Mouse (Mus musculus): Measurements from ENCODE around the gene Large1. TPM values are rescaled to one million over a fixed set of nuclear protein-coding genes. Genes with fewer than 3 reads are reported as not detected.

Gene Large1
- polyA plus RNA-seq, 1 experiment, result 10.8 TPM

GRCm38 (mm10) chr8:72801583-72801982, 551.8 kb downstream of the Large1 start:
- DNase-seq, result no peak
- TF ChIP-seq CTCF (IDR thresholded peaks at IDR 0.05; ENCODE audit: insufficient read depth, low read length), result no peak
- no peak for TF ChIP-seq POLR2A (IDR thresholded peaks at IDR 0.05; ENCODE audit: borderline replicate concordance, extremely low read depth, low read depth, low read length)
- H3K4me1 ChIP-seq (ENCODE audit: control insufficient read depth, insufficient read depth, low read length), result no peaks in the 10 kb centered on the region
- 77% methylated on average over 2 of the region's 2 CpGs for WGBS
- no peak overlapping the region for H3K4me3 ChIP-seq (replicated peaks; ENCODE audit: extremely low read depth, low read depth, low read length)

GRCm38 (mm10) chr8:72780644-72781043, 572.7 kb downstream of the Large1 start:
- Histone ChIP-seq H3K4me1 (ENCODE audit: control insufficient read depth, insufficient read depth, low read length) (no peaks in the 10 kb centered on the region), H3K4me3 (replicated peaks; ENCODE audit: extremely low read depth, low read depth, low read length) (no peak overlapping the region)
- WGBS, result 95% methylated on average over 4 of the region's 4 CpGs
- TF ChIP-seq POLR2A (IDR thresholded peaks at IDR 0.05; ENCODE audit: borderline replicate concordance, extremely low read depth, low read depth, low read length) (no peak), CTCF (IDR thresholded peaks at IDR 0.05; ENCODE audit: insufficient read depth, low read length) (no peak)
- DNase-seq, result no peak

GRCm38 (mm10) chr8:72777797-72778196, 575.5 kb downstream of the Large1 start:
- Histone ChIP-seq H3K4me1 (ENCODE audit: control insufficient read depth, insufficient read depth, low read length) (no peaks in the 10 kb centered on the region), H3K4me3 (replicated peaks; ENCODE audit: extremely low read depth, low read depth, low read length) (no peak overlapping the region)
- 77% methylated on average over 1 of the region's 1 CpGs for WGBS
- no peak for DNase-seq
- no peak for TF ChIP-seq CTCF (IDR thresholded peaks at IDR 0.05; ENCODE audit: insufficient read depth, low read length)
- TF ChIP-seq POLR2A (IDR thresholded peaks at IDR 0.05; ENCODE audit: borderline replicate concordance, extremely low read depth, low read depth, low read length), result no peak

GRCm38 (mm10) chr8:72766777-72767176, 586.6 kb downstream of the Large1 start:
- Histone ChIP-seq H3K4me1 (ENCODE audit: control insufficient read depth, insufficient read depth, low read length) (peaks cover 4% of the 10 kb centered on the region; the same call in 1 of the 2 replicates), H3K4me3 (replicated peaks; ENCODE audit: extremely low read depth, low read depth, low read length) (no peak overlapping the region)
- DNase-seq, result no peak
- no peak for TF ChIP-seq CTCF (IDR thresholded peaks at IDR 0.05; ENCODE audit: insufficient read depth, low read length)
- TF ChIP-seq POLR2A (IDR thresholded peaks at IDR 0.05; ENCODE audit: borderline replicate concordance, extremely low read depth, low read depth, low read length), result no peak
- 54% methylated on average over 7 of the region's 7 CpGs for WGBS

- WGBS, result 86% methylated on average over 4 of the region's 4 CpGs
- DNase-seq, result no peak
- TF ChIP-seq POLR2A (IDR thresholded peaks at IDR 0.05; ENCODE audit: borderline replicate concordance, extremely low read depth, low read depth, low read length), result no peak
- TF ChIP-seq CTCF (IDR thresholded peaks at IDR 0.05; ENCODE audit: insufficient read depth, low read length), result no peak
Observed at GRCm38 (mm10) chr8:72765696-72766095, 587.6 kb downstream of the Large1 start.

More at GRCm38 (mm10) chr8:72765696-72766095, 587.6 kb downstream of the Large1 start:
- no peak overlapping the region for H3K4me3 ChIP-seq (replicated peaks; ENCODE audit: extremely low read depth, low read depth, low read length)
- H3K4me1 ChIP-seq (ENCODE audit: control insufficient read depth, insufficient read depth, low read length), result peaks cover 9% of the 10 kb centered on the region
